Mouse (Mus musculus): ENCODE measurements around the gene Acot12. TPM values are rescaled to one million over a fixed set of nuclear protein-coding genes. Genes with fewer than 3 reads are reported as not detected.

The Acot12 gene
- total RNA-seq (2021), result under 1 TPM in 1 of 2 experiments, not detected in 1; 0.16 TPM
- long read RNA-seq, experiment 1, result 0 reads
- long read RNA-seq, experiment 2, result 0 reads

DNA sequence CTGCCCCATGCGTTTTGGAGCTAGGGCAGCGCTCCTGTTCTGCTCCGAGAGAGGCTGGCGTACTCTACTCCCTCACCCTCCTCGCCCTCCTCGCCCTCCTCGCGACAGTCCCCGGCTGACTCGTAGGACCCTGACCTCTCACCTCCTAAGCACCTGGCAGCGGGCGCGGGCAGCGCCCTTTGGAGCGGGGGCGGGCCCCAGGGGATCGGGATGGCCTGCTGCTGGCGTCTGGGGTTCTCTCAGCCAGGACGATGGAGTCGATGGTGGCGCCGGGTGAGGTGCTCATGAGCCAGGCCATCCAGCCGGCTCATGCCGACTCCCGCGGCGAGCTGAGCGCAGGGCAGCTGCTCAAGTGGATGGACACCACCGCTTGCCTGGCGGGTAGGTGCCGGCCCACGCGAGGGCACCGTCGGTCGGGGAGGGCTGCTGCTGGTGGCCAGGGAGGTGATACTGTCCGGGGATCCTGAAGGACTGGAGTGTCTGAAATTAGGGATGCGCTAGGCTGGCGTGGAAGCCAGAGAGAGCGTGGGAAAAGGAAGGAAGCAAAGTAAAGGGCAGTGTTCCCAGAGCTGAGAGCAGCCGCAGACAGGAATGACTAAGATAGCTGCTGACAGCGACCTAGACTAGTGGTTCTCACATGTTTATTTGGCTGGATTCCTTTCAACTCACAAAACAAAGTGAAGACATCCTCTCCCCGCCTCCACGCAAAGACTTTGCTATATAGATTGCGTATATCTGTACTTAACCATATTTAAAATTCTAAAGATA, at the start of gene Acot12:
TSS of gene Acot12 (plus strand) at position 233 of the 768 bp plus-strand sequence.
- peak; percentile 15 to 32 for DNase-seq (ENCODE audit: low spot score in 2 of 2)

GRCm38 (mm10) chr13:91693615-91694014, 47.7 kb upstream of the Acot12 start:
- no peak for DNase-seq (ENCODE audit: low spot score in 2 of 2)

GRCm38 (mm10) chr13:91695406-91695805, 45.9 kb upstream of the Acot12 start:
- no peak for DNase-seq (ENCODE audit: low spot score in 2 of 2)

DNA sequence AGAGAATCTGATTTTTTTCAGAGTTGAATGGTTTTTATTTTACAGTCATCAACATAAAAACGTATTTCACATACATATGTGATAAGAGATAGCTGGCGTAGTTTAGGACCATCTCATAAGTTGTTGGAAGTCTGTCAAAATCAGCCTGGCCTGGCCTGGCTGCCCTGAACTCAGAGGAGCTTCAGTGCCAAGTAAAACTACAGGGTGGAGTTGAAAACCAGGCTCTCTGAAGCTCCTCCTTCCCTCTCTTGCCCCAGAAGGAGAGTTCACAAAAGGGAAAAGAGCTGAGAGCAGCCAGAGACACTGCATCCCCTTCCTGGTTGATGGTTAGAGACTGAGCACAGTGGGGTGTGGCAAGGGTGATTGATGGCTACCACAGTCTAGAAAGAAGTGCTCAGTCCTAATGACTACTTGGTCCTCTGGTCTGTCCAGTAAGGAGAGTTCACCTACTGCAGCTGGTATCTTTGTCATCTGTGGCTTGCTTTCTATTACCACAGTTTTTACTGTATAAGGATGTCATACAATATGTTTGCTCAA, 45.1 kb upstream of the Acot12 start:
- DNase-seq (ENCODE audit: low spot score in 2 of 2), result no peak

DNA sequence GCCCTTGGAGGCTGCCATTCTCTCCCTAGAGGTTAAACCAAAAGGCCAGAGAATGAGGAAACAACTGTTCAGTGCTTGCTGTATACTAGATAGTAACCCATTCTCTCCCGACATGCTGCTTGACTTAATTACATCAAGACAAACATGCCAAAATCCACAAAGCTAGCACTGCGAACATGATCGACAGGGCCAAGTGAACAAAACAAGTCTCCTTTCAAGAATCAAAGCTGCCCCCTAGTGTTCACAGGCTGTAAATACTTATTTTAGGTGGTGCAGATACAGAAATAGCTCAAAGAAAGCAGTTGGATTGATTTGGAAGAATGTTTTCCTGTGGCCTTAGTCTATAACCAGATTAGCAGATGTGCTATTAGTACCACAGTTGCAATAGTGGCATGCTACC, 44.3 kb upstream of the Acot12 start:
- peak; percentile 24 to 36 for DNase-seq (ENCODE audit: low spot score in 2 of 2)

GRCm38 (mm10) chr13:91702337-91702736, 39.0 kb upstream of the Acot12 start:
- no peak for DNase-seq (ENCODE audit: low spot score in 2 of 2)

DNA sequence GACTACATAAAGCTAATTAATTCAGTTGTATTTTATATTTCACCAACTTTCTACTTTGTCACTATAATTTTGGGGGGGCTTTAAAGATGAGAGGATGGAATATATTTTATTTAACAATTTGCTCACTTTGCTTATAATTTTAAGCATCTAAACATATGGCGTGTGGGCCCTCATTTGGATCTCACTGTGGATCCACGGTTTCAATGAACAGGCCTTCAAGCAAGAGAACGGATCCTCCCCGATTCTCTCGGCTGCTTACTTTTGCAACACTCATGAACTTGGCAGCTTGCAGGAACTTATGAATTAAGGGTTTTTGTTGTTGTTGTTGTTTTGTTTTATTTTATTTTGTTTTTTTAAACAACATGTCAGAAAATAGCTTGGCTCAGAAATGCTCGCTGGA, 21.8 kb upstream of the Acot12 start:
- no peak for DNase-seq (ENCODE audit: low spot score in 2 of 2)

DNA sequence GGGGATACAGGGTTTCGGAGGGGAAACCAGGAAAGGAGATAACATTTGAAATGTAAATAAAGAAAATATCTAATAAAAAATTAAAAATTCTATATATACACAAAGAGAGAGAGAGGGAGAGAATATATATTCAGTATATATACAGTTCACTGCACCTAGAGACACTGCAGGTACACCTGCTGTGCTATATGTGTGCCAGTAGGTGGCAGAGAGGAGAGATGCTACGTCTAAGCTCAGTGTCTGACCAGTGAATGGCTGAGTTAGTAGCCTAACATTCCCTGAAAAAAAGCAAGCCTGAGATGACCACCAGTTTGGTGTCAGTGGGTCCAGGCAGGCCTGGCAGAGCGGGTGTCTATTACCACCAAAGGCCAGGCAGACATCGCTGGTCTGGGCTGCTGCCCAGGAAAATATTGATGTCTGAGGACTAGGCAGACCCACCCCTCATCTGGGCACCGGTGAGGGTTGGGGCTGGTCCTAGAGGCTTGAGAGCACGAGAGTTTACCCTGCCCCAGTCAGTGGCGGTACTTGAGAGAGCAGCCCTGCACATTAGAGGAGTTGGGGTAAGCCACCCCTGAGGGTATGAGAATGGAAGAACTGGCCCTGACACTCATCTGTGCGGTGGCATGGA, 18.1 kb upstream of the Acot12 start:
- no peak for DNase-seq (ENCODE audit: low spot score in 2 of 2)

DNA sequence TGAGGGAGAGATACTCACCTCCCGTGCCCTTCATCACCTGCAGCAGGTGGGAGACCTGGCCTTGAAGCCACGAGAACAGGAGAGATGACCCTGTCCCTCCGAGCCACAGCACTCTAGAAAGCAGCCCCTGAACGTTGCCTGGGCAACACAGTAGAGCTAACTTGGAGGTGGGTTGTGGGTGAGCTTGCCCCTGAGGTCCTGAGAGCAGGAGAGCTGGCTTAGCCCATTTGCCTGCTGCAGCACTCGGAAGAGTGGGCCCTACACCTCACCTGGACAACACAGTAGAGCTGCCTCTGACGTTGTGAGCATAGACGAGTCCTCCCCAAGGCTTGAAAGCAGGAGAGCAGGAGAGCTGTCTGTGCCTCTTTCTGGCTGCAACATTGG, 17.6 kb upstream of the Acot12 start:
- no peak for DNase-seq (ENCODE audit: low spot score in 2 of 2)

- no peak for DNase-seq (ENCODE audit: low spot score in 2 of 2)
Measured at GRCm38 (mm10) chr13:91724211-91724610, 17.1 kb upstream of the Acot12 start.

GRCm38 (mm10) chr13:91725130-91725529, 16.2 kb upstream of the Acot12 start:
- DNase-seq (ENCODE audit: low spot score in 2 of 2), result no peak

DNA sequence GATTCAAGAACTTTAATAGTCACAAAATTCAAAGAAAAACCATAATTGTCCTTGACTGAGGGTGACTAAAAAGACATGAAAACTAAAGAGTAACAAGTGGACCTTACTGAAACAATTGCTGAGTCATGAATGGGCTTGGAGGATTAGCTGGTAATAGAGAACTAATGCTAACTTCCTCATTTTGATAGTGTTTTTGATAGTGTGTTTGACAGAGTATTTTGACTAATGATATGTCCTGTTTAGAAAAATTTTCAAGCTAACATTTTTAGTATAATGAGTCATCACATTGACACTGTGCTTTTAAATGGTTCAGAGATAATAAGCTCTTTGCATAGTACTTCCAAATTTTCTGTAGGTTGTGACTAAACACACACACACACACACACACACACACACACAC, 13.4 kb upstream of the Acot12 start:
- DNase-seq (ENCODE audit: low spot score in 2 of 2), result no peak

DNA sequence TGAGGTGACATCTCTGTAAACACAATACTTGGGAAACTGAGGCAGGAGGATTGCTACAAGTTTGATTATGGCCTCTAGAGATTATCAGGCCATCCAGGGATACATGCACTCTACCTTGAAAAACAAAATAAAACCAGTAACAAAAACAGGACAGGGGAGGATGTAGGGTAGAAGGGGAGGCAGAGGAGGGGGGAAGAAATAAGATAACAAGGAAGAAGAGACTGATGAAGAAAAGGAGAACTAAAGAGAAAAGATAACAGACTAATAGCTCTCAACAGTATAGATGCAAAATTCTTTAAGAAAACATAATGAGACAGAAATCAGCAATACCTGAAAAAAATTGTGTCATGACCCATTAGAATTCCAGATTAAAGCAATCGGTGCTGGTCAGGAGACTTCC, 4.1 kb upstream of the Acot12 start:
- DNase-seq (ENCODE audit: low spot score in 2 of 2), result no peak

- no peak for DNase-seq (ENCODE audit: low spot score in 2 of 2)
Measured at GRCm38 (mm10) chr13:91740851-91741250, 461 bp upstream of the Acot12 start.

DNA sequence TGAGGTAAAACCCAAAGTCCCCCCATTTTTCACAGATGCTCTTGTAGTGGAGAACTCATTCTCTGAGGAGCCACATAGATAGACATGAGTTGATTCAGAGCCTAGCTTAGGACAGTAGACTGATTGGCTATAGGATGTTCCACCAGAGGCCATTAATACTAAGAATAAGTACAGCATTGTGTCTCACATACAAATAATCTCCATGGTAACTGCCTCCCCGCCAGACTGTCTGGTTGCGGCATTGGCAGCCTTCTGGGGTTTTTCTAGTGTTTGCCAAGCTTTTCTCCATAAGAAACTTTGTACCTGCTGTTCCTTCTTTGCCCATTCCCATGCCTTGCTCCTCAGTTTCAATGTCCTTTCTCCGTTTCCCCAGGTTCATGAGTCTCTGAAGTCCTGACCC, 1.9 kb downstream of the Acot12 start:
- DNase-seq (ENCODE audit: low spot score in 2 of 2), result no peak

- DNase-seq (ENCODE audit: low spot score in 2 of 2), result no peak
Measured at GRCm38 (mm10) chr13:91746470-91746869, 5.2 kb downstream of the Acot12 start.

DNA sequence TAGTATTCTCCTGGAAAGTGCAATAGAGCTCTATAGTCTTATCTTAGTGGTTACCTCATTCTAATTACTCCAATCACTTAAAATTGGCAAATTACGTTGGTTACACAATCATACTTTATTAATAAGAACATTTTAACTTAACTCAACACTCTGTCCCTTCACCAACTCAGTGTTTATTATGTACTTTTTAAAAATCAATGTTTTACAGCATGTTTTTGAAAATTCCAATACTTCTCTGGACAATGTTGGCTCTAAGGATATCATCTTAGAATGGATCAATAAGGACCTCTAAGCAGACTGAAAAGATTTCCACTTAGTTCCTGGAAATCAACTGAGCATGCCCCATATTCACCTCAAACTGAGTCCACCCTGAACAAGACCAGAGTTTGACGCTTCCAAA, 7.1 kb downstream of the Acot12 start:
- DNase-seq (ENCODE audit: low spot score in 2 of 2), result no peak

DNA sequence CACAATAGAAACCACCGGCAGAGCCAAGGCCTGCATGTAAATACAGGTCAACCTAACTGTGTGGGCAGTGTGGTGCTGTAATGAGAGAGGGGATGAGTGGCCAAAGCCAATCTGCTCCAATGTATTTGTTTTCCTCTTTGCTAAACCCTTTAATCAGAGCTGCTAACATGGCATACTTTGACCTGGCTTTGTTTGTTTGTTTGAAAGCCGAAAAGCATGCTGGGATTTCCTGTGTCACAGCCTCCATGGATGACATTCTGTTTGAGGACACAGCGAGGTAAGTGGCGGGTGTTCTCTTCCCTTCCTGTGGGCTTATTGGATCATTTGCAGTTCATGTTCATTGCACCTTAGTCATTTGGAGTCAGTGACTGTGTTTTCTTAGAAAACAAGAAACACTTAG, 8.7 kb downstream of the Acot12 start:
- DNase-seq (ENCODE audit: low spot score in 2 of 2), result no peak

DNA sequence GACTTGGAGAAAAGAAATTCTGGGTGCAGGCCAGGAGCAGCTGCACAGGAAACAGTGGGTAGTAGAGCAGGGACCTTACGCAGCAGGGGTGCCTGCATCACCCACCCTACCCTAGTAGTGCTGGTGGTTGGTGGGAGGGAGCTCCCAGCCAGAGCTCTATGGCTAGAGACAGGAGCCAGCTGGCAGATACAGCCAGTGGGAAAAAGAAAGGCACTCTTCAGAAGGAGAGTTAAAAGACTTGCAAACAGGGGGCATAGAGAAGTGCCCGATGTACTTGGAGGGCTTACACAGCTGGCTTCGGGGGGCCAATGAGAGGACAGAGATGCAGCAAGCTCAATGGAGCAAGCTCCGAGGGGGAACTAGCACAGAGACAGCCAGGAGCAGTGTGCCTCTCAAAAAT, 12.4 kb downstream of the Acot12 start:
- DNase-seq (ENCODE audit: low spot score in 2 of 2), result no peak

DNA sequence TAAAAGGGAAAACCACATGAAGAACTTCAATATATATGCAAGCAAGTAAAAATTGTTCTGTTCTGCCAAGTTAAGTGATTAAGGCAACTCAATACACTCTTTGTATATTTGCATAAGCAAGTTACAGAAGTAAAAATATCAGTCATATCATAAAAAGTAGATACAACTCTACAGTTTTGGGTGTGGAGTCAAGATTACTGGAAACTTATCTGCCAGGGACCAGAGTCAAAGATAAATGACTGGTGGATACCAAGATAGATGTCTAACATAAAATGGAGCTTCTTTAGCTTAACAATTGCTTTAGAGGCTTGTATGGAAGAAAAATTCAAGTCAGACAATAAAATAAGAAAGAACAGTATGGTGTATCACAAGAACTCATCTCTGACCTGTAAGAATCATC, 13.4 kb downstream of the Acot12 start:
- DNase-seq (ENCODE audit: low spot score in 2 of 2), result no peak

- DNase-seq (ENCODE audit: low spot score in 2 of 2), result no peak
Measured at GRCm38 (mm10) chr13:91756230-91756629, 14.9 kb downstream of the Acot12 start.

DNA sequence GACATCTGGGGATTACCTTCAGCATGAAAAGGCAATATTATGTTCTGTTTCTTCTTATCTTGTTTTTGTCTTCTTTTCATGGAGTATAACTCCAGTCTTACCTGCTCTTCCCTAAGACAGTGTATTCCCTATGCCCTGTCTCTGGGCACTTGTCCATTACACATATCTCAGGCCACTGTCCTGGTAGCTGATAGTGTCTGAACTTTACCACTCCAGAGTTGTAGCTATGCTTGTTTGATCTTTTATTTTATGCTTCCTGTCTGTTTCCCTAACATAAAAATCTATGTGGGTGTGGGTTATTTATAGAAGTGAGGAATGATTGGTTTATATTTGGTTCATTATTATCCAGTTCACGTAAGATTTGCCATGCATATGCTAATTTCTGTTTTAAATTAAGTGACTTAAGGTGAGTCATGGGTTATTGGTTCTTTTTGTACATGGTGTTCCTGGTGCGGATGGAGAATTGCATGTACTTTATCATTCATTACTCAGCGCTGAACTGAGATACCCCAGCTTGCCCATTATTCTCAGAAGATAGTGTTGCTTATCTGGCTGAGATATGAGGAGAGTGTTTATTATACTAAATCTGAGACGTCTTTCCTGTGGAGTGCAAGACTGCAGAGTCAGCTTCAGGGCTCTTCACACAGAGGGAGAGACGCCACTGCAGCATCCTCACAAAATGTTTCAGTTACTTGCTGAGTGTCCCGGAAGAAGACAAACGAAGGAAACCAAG, 17.2 kb downstream of the Acot12 start:
- no peak for DNase-seq (ENCODE audit: low spot score in 2 of 2)
